Mouse (Mus musculus): ENCODE measurements around the gene Yy1. TPM values are rescaled to one million over a fixed set of nuclear protein-coding genes. Genes with fewer than 3 reads are reported as not detected.

The Yy1 gene
- polyA plus RNA-seq, 1 experiment, result 13.5 TPM

- H3K4me3 ChIP-seq (ENCODE audit: insufficient read depth, low read depth, low read length), result peak overlapping the region; percentile 100
- 1% methylated on average over 90 of the region's 94 CpGs for WGBS
- peak; percentile 88 for DNase-seq
- no peaks in the 10 kb centered on the region for H3K27me3 ChIP-seq (replicated peaks; ENCODE audit: control insufficient read depth, insufficient read depth, low read length)
- peaks cover 2% of the 10 kb centered on the region; the same call in 1 of the 2 replicates for H3K4me1 ChIP-seq (ENCODE audit: control insufficient read depth, insufficient read depth, low read length)
- TF ChIP-seq POLR2A (IDR thresholded peaks at IDR 0.05; ENCODE audit: low read depth, low read length), result peak; percentile 15
- TF ChIP-seq CTCF (conservative IDR thresholded peaks at IDR 0.05; ENCODE audit: insufficient read depth, insufficient read length, low read depth, low read length), result no peak
- H3K36me3 ChIP-seq (ENCODE audit: control insufficient read depth, insufficient read depth, low read length), result no peaks in the 10 kb centered on the region
- H3K27ac ChIP-seq (ENCODE audit: insufficient read depth, low read depth, low read length), result peak overlapping the region; percentile 98
These were observed 1.4 kb downstream of the Yy1 start for GRCm38 (mm10) chr12:108794078-108794711.

DNA sequence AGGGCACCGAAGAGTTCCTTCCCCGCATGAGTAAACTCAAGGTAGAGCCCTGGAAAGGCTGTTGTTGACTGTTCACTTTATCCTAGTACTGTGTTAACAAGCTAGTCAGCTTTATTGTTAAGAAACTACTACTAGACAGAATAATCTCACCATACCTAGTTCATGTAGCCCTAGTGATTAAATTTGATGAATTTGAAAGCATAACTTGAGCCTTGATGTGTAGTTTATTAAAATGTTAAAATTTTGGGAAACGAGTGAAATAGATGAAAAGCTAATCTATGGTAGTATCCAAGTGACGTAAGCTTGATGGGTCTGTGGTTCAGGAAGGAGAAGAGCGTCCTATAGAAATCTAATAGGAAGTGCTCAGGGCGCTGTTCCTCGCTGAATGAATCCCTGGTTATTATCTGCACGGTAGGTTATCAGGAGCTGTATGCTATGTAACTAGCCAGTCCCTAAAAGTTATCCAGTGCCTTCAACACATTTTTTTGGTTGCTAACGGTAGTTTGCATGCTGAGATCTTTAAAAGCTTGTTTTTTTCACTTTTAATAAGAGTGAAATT lies 2.3 kb downstream of the Yy1 start:
- H3K36me3 ChIP-seq (ENCODE audit: control insufficient read depth, insufficient read depth, low read length), result no peaks in the 10 kb centered on the region
- H3K27me3 ChIP-seq (replicated peaks; ENCODE audit: control insufficient read depth, insufficient read depth, low read length), result no peaks in the 10 kb centered on the region
- H3K4me3 ChIP-seq (ENCODE audit: insufficient read depth, low read depth, low read length), result peak overlapping the region; percentile 100
- peaks cover 3% of the 10 kb centered on the region; the same call in 1 of the 2 replicates for H3K4me1 ChIP-seq (ENCODE audit: control insufficient read depth, insufficient read depth, low read length)
- TF ChIP-seq CTCF (conservative IDR thresholded peaks at IDR 0.05; ENCODE audit: insufficient read depth, insufficient read length, low read depth, low read length) (no peak), POLR2A (IDR thresholded peaks at IDR 0.05; ENCODE audit: low read depth, low read length) (no peak)
- DNase-seq, result no peak
- peak overlapping the region; percentile 98 for H3K27ac ChIP-seq (ENCODE audit: insufficient read depth, low read depth, low read length)
- WGBS, result 7% methylated on average over 9 of the region's 9 CpGs

- TF ChIP-seq POLR2A (IDR thresholded peaks at IDR 0.05; ENCODE audit: low read depth, low read length), result no peak
- TF ChIP-seq CTCF (conservative IDR thresholded peaks at IDR 0.05; ENCODE audit: insufficient read depth, insufficient read length, low read depth, low read length), result no peak
- no peak overlapping the region for H3K27ac ChIP-seq (ENCODE audit: insufficient read depth, low read depth, low read length)
- H3K4me1 ChIP-seq (ENCODE audit: control insufficient read depth, insufficient read depth, low read length), result peaks cover 23% of the 10 kb centered on the region; the same call in 1 of the 2 replicates
- H3K4me3 ChIP-seq (ENCODE audit: insufficient read depth, low read depth, low read length), result no peak overlapping the region
- 35% methylated on average over 2 of the region's 2 CpGs for WGBS
- H3K27me3 ChIP-seq (replicated peaks; ENCODE audit: control insufficient read depth, insufficient read depth, low read length), result no peaks in the 10 kb centered on the region
- no peak for DNase-seq
- H3K36me3 ChIP-seq (ENCODE audit: control insufficient read depth, insufficient read depth, low read length), result no peaks in the 10 kb centered on the region
These were observed 8.8 kb downstream of the Yy1 start for GRCm38 (mm10) chr12:108801613-108802012.

- Histone ChIP-seq H3K27ac (ENCODE audit: insufficient read depth, low read depth, low read length) (no peak overlapping the region), H3K4me3 (ENCODE audit: insufficient read depth, low read depth, low read length) (no peak overlapping the region), H3K27me3 (replicated peaks; ENCODE audit: control insufficient read depth, insufficient read depth, low read length) (no peaks in the 10 kb centered on the region), H3K36me3 (ENCODE audit: control insufficient read depth, insufficient read depth, low read length) (no peaks in the 10 kb centered on the region), H3K4me1 (ENCODE audit: control insufficient read depth, insufficient read depth, low read length) (peaks cover 21% of the 10 kb centered on the region; the same call in 1 of the 2 replicates)
- no peak for TF ChIP-seq POLR2A (IDR thresholded peaks at IDR 0.05; ENCODE audit: low read depth, low read length)
- no peak for TF ChIP-seq CTCF (conservative IDR thresholded peaks at IDR 0.05; ENCODE audit: insufficient read depth, insufficient read length, low read depth, low read length)
- 62% methylated on average over 2 of the region's 2 CpGs for WGBS
- DNase-seq, result no peak
These were observed 11.6 kb downstream of the Yy1 start for GRCm38 (mm10) chr12:108804388-108804787.

DNA sequence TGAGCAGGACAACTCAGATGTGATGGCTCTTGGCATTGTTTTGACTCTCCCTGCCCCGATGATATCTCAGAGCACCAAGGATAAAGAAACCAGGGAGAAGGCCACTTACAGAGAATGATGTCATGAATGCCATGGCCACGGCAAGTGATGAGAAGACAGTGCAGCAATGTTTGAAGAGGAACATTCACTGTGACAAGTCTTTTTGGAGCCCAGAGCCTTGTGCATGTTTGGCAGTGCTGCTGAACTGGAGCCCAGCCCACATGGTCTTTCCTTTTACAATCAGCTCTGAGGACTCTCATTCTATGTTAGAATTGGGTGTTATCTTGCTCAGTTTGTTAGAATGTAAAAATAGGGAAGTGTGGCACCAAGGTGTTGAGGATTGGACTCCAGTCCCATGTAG lies 15.7 kb downstream of the Yy1 start:
- H3K27ac ChIP-seq (ENCODE audit: insufficient read depth, low read depth, low read length), result no peak overlapping the region
- 66% methylated on average over 2 of the region's 2 CpGs for WGBS

GRCm38 (mm10) chr12:108809771-108810170 lies 17.0 kb downstream of the Yy1 start:
- no peak for DNase-seq
- TF ChIP-seq CTCF (conservative IDR thresholded peaks at IDR 0.05; ENCODE audit: insufficient read depth, insufficient read length, low read depth, low read length) (no peak), POLR2A (IDR thresholded peaks at IDR 0.05; ENCODE audit: low read depth, low read length) (no peak)
- Histone ChIP-seq H3K27me3 (replicated peaks; ENCODE audit: control insufficient read depth, insufficient read depth, low read length) (no peaks in the 10 kb centered on the region), H3K4me3 (ENCODE audit: insufficient read depth, low read depth, low read length) (no peak overlapping the region), H3K36me3 (ENCODE audit: control insufficient read depth, insufficient read depth, low read length) (no peaks in the 10 kb centered on the region), H3K27ac (ENCODE audit: insufficient read depth, low read depth, low read length) (no peak overlapping the region), H3K4me1 (ENCODE audit: control insufficient read depth, insufficient read depth, low read length) (peaks cover 3% of the 10 kb centered on the region; the same call in 1 of the 2 replicates)
- 64% methylated on average over 1 of the region's 1 CpGs for WGBS

More for the DNA sequence above, 15.7 kb downstream of the Yy1 start:
- Histone ChIP-seq H3K4me1 (ENCODE audit: control insufficient read depth, insufficient read depth, low read length) (peaks cover 8% of the 10 kb centered on the region; the same call in 1 of the 2 replicates), H3K4me3 (ENCODE audit: insufficient read depth, low read depth, low read length) (no peak overlapping the region), H3K27me3 (replicated peaks; ENCODE audit: control insufficient read depth, insufficient read depth, low read length) (no peaks in the 10 kb centered on the region), H3K36me3 (ENCODE audit: control insufficient read depth, insufficient read depth, low read length) (no peaks in the 10 kb centered on the region)
- no peak for DNase-seq
- no peak for TF ChIP-seq POLR2A (IDR thresholded peaks at IDR 0.05; ENCODE audit: low read depth, low read length)
- TF ChIP-seq CTCF (conservative IDR thresholded peaks at IDR 0.05; ENCODE audit: insufficient read depth, insufficient read length, low read depth, low read length), result no peak

DNA sequence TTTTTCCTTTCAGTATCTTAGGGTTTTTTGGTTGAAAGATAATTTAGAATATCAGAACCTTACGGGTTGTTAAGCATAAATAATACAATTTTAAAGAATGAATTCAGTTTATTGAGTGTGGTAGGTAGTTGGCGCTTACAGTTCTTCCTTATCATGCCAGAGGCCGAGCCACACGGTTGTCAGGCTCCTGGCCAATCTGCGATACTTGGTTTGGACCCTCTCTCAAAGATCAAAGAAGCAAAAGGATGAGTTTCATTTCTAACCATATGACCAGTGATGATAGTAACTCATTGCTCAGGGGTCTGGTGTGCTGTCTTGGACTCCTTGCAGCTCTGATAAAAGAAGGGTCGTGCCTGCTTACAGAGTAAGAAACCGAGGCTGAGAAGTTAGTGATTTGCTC lies 17.5 kb downstream of the Yy1 start:
- no peak for DNase-seq
- no peak overlapping the region for H3K4me3 ChIP-seq (ENCODE audit: insufficient read depth, low read depth, low read length)
- no peaks in the 10 kb centered on the region for H3K36me3 ChIP-seq (ENCODE audit: control insufficient read depth, insufficient read depth, low read length)
- TF ChIP-seq POLR2A (IDR thresholded peaks at IDR 0.05; ENCODE audit: low read depth, low read length) (no peak), CTCF (conservative IDR thresholded peaks at IDR 0.05; ENCODE audit: insufficient read depth, insufficient read length, low read depth, low read length) (no peak)
- 75% methylated on average over 7 of the region's 7 CpGs for WGBS
- H3K27ac ChIP-seq (ENCODE audit: insufficient read depth, low read depth, low read length), result no peak overlapping the region
- no peaks in the 10 kb centered on the region for H3K27me3 ChIP-seq (replicated peaks; ENCODE audit: control insufficient read depth, insufficient read depth, low read length)
- peaks cover 3% of the 10 kb centered on the region; the same call in 1 of the 2 replicates for H3K4me1 ChIP-seq (ENCODE audit: control insufficient read depth, insufficient read depth, low read length)
